Mouse (Mus musculus) CD4-positive naive resting alpha-beta T cell, adult 76 days (primary cell): ENCODE results near the gene Adgre1. TPM values are rescaled to one million over a fixed set of nuclear protein-coding genes. Genes with fewer than 3 reads are reported as not detected.

ENCODE experiments used
- total RNA-seq: library from RNA; stranded (reverse); gene quantifications from one replicate; pipeline ENCODE4 v1.2.4, GENCODE M21; 2023

The Adgre1 gene
- 7.6 TPM for total RNA-seq

GRCm38 (mm10) chr17:57358441-57358840, at the start of gene Adgre1:
TSS of gene Adgre1 (plus strand) at chr17:57358691.

Other genes with a start within 250 kb of the Adgre1 start
- not detected for gene Cd70, start 208.9 kb upstream of the Adgre1 start, total RNA-seq
- 0.50 TPM for gene Tnfsf14, start 164.5 kb upstream of the Adgre1 start, total RNA-seq
- gene C3, start 130.6 kb upstream of the Adgre1 start, total RNA-seq: 2.7 TPM
- gene Gpr108, start 110.2 kb upstream of the Adgre1 start, total RNA-seq: 33.2 TPM
- gene Trip10, start 109.2 kb upstream of the Adgre1 start, total RNA-seq: 3.5 TPM
- 148 TPM for gene Vav1, start 79.6 kb upstream of the Adgre1 start, total RNA-seq
- not detected for gene Vmn2r120, start 186.8 kb downstream of the Adgre1 start, total RNA-seq